Mouse (Mus musculus): ENCODE measurements around the gene Slc22a26.
"Not testable (repeated sequence)": the region's sequence is repeated elsewhere in the genome, so short reads cannot be mapped to it uniquely, and the experiment has no call there.

Slc22a26 gene

DNA sequence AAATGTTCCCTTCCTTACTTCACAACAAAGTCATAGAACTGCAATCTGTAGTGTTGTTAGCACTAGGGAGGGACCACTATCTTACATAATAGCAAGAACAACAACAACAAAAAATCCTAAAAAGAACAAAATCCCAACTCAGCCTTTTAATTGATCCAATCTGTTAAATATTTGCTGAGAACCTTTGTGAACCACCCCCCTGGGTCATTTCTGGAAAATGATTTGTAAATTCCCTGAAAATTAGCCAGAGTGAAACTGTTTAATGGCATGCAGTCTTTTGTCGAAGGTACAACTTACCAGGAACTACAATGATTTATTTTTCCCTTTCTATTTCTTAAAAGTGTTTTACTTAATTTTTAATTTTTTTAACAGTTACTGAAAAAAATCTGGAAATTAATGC lies at the start of gene Slc22a26:
Slc22a26 (minus strand) TSS at position 97 of the 400 bp plus-strand sequence.
- DNase-seq (ENCODE audit: low spot score), result no peak

DNA sequence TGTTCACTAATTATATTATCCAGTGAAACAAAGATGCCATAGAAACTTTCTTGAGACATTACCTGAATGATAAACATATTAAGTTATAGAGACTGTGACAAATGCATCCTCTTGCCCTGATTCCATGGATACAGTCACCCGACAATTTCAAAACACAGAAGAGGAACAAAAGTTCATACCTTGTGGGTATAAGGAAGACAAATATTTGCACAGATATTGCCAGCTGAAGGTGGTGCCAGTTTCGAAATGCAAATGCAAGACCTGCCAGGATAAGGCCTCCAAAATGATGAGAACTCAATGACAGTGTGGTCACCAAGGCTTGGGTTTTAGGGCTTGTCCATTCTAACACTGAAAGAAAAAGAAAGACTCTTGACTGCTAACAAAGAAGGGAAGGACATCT lies 27.4 kb upstream of the Slc22a26 start:
- DNase-seq (ENCODE audit: low spot score), result no peak

DNA sequence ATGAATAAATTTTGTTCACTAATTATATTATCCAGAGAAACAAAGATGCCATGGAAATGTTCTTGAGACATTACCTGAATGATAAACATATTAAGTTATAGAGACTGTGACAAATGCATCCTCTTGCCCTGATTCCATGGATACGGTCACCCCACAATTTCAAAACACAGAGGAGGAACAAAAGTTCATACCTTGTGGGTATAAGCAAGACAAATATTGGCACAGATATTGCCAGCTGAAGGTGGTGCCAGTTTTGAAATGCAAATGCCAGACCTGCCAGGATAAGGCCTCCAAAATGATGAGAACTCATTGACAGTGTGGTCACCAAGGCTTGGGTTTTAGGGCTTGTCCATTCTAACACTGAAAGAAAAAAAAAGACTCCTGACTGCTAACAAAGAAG lies 11.9 kb downstream of the Slc22a26 start:
- no peak for DNase-seq (ENCODE audit: low spot score)

DNA sequence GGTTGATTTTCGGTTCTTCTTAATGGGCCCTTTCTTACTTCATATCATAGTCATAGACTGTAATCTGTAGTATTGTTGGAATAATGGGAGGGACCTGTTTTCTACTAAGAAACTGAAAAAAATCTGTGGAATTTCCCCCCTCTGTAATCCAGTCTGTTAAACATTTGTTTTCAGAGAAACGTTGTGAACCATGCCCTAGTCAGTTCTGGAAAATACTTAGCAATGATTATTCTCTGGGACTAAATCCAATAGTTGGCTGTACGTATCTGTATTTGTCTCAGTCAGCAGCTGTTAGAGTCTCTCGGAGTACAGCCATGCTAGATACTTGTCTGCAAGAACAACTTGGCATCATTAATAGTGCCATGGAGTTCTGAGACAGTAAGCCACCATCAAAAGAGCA lies 27.2 kb downstream of the Slc22a26 start:
- no peak for DNase-seq (ENCODE audit: low spot score)

DNA sequence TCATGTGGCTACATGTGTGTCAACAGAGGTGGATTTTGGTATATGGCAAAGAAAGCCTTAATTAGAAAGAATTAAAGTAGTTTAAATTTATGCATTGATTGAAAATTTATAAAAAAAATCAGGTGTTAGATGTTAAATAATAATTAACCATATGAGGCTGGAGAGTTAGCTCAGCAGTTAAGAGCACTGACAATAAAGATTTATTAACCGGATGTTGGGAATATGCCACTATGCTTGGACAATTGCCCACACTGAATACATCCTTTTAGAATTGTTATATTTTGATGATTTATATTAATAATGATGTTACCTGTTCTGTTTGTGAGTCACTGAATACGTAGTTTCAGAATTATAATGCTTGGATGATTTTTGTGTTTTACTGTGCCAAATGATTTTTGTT lies 36.3 kb downstream of the Slc22a26 start:
- no peak for DNase-seq (ENCODE audit: low spot score)

DNA sequence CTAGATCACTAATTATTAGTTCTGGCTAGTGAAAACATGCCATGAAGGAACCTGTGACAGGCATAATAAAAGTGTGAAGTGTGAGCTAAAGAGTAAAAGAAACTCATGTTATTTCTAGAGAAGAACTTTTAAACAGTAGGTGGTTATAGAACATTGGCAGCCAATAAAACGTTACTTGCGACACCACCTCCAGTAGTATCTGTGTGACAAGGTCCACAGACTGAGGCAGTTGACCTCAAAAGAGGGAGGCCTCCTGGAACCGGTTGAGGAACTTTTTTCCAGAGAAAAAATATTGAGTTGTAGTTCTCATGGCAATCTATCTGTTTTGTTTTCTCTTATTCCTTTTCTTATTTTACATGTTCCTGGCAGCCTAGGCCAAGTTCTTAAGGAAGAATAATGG lies 36.9 kb downstream of the Slc22a26 start:
- no peak for DNase-seq (ENCODE audit: low spot score)

DNA sequence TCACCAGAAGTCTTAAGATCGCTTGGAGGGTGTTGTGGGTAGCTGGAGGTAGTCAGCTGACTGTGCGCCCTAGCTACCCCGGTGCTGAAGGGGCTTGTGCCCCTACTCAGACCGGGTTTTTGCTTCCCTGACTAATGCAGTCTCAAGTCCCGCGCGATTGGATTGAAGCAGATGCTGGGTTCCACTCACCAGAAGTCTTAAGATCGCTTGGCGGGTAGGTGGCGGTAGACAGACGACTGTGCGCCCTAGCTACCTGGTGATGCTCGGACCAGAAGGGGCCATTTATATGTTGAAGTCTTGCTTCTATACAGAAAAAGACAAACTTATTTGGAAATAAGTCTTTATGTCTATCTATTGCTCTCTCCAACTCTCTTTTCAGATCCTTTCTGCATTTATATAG lies 49.1 kb downstream of the Slc22a26 start:
- not testable (repeated sequence) for DNase-seq (ENCODE audit: low spot score)
